Mouse (Mus musculus) embryonic facial prominence, embryonic 12.5 days (tissue): ENCODE measurements around the gene Sh2d1a. TPM values are rescaled to one million over a fixed set of nuclear protein-coding genes. Genes with fewer than 3 reads are reported as not detected.

Experiments
- ATAC-seq: fragments of 200-750 bp; cut with Nextera tagmentation; 2 replicates; pipeline ENCODE4 v1.8.0; 2017; ENCODE audit not compliant: insufficient number of reproducible peaks, insufficient read depth, low FRiP score, low TSS enrichment
- H3K27ac ChIP-seq: fragments of 300-500 bp; sonication (generic); 2 replicates; pipeline ENCODE4 v1.5.1; 2016; ENCODE audit warnings: mild to moderate bottlenecking
- H3K27me3 ChIP-seq: fragments of 300-500 bp; sonication (generic); 2 replicates; pipeline ENCODE4 v1.6.1; 2016; ENCODE audit warnings: mild to moderate bottlenecking, moderate library complexity
- H3K36me3 ChIP-seq: fragments of 300-500 bp; sonication (generic); 2 replicates; pipeline ENCODE4 v1.6.1; 2016; ENCODE audit warnings: mild to moderate bottlenecking
- H3K4me1 ChIP-seq: fragments of 300-500 bp; sonication (generic); 2 replicates; pipeline ENCODE4 v1.6.1; 2016
- H3K4me2 ChIP-seq: fragments of 300-500 bp; sonication (generic); replicated peaks from 2 replicates; pipeline ENCODE4 v1.6.1; 2016; ENCODE audit warnings: mild to moderate bottlenecking, moderate library complexity
- H3K4me3 ChIP-seq: fragments of 300-500 bp; sonication (generic); 2 replicates; pipeline ENCODE4 v1.5.1; 2016; ENCODE audit warnings: mild to moderate bottlenecking
- H3K9ac ChIP-seq: fragments of 300-500 bp; sonication (generic); 2 replicates; pipeline ENCODE4 v1.6.1; 2016; ENCODE audit warnings: mild to moderate bottlenecking, moderate library complexity
- H3K9me3 ChIP-seq: fragments of 300-500 bp; sonication (generic); 2 replicates; pipeline ENCODE4 v1.6.1; 2016; ENCODE audit warnings: mild to moderate bottlenecking, moderate library complexity
- WGBS: fragments of 180-500 bp; shearing (Covaris S2); methylation state at CpG from one replicate; pipeline ENCODE4 v1.1.7; 2016; 5-methylcytosine and 5-hydroxymethylcytosine counted together
- polyA plus RNA-seq: library from polyadenylated mRNA; unstranded; fragments of >200 nt; fragmentation: Nextera tagmentation; extraction: Ambion mirVana; gene quantifications from 2 replicates; pipeline ENCODE4 v1.2.1, GENCODE M21; 2016

The Sh2d1a gene
- 0.47 and 0.56 TPM in 2 replicates for polyA plus RNA-seq

DNA sequence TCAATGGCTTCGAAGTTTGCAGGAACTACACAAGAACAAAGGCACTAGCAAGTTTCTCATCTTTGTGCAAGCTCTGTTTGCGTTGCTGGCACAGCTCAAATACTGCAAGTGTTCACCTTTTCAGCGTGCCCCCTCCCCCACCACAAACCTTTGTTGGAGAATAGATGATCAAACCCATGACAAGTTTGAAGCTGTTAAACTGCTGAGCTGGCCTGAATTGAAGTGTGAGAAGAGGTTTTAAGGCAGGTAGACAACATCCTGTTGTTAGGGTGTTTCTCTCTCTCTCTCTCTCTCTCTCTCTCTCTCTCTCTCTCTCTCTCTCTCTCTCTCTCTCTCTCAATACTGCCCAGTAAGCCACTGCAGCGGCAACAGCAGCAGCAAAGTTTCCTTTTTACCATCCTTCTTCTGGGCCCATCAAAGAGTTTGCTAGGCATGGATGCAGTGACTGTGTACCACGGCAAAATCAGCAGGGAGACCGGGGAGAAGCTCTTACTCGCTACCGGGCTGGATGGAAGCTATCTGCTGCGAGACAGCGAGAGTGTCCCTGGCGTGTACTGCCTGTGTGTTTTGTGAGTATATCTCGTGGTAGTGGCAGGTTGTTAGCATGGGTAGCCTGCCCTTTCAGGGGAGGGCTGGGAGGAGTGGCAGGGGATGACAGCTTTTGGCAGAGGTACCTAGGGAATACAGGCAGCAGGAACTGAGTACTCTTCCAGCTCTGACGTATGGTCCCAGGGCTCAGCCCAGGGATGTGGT is at the start of gene Sh2d1a:
Gene Sh2d1a (plus strand): TSS at position 163 of the 753 bp plus-strand sequence.
- 81% methylated on average over 13 of the region's 13 CpGs for whole genome bisulfite sequencing
- Histone ChIP-seq H3K4me3 (no peak within 1 kb of the TSS), H3K27ac (no peak within 1 kb of the TSS), H3K36me3 (no peaks in the 10 kb centered on the region), H3K9me3 (no peaks in the 10 kb centered on the region), H3K4me1 (no peaks in the 10 kb centered on the region), H3K27me3 (no peaks in the 10 kb centered on the region), H3K4me2 (no peak within 1 kb of the TSS), H3K9ac (no peak within 1 kb of the TSS)
- no peak for ATAC-seq

DNA sequence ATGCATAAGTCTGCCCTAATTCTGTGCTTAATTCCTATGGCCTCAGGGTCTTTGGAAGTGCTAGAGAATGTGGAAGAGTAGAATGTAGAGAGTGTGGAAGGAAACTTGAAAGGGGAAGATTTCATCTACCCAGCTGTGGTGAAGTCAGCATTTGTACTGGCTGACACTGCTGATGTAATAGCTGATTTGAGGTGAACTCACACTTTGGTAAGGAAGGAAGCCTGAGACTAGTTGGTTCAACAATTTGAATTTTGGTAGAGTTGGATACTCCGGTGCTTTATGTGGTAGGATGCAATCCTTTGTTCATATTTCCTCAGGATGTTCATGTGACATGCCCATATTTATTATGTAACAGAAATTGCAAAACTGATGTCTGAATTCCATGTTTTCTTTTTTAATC is 49.3 kb upstream of the Sh2d1a start:
- no peak overlapping the region for H3K9ac ChIP-seq
- H3K4me3 ChIP-seq: no peak overlapping the region
- no peak overlapping the region for H3K27ac ChIP-seq
- no peaks in the 10 kb centered on the region for H3K4me1 ChIP-seq
- H3K4me2 ChIP-seq: no peak overlapping the region
- ATAC-seq: no peak
- H3K36me3 ChIP-seq: no peaks in the 10 kb centered on the region
- H3K9me3 ChIP-seq: no peaks in the 10 kb centered on the region
- H3K27me3 ChIP-seq: no peaks in the 10 kb centered on the region
- 89% methylated on average over 1 of the region's 1 CpGs for WGBS

DNA sequence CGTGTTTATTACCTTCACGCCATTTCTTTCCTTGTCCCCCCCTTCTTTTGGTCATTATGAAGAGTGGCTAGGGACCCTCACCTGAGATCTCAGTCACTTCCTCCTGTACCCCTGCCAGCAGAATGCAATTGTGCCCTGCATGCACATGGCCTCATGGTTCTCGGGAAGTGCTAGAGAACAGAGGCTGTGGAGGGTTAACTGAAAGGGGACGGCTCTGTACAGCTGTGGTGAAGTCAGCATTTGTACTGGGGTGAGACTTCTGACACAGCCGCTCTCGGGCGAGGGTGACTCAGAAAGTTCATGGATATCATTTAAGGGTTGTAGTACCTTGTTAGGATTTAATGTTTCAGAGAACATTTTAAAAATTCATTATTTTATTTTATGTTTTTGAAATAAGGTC is 47.7 kb upstream of the Sh2d1a start:
- no peaks in the 10 kb centered on the region for H3K27me3 ChIP-seq

DNA sequence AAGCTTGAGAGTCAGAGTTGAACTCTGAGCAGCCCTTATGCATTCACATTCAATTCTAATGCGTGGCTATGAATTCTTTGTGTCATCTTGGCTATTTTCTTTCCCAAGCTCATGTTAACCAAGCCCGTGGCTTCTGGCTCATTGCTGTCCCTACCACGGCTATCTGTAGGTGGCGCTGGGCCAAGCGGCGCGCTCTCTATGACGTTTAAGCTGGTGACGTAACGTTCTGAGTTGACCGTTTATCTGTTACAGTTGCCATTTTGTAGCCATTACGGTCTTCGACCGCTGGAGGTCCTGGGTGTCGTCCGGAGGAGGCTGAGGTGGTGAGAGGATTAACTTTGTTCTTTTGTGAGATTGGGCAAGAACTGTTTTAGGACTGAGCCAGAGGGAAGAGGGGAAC is 12.8 kb upstream of the Sh2d1a start, which contains the start of gene Tex13c2:
Gene Tex13c2 (plus strand): TSS at position 246 of the 400 bp plus-strand sequence.
- no peaks in the 10 kb centered on the region for H3K9me3 ChIP-seq
- H3K4me3 ChIP-seq: no peak within 1 kb of the TSS
- no peaks in the 10 kb centered on the region for H3K36me3 ChIP-seq
- no peaks in the 10 kb centered on the region for H3K4me1 ChIP-seq
- H3K27me3 ChIP-seq: no peaks in the 10 kb centered on the region
- no peak within 1 kb of the TSS for H3K9ac ChIP-seq
- H3K27ac ChIP-seq: no peak within 1 kb of the TSS
- 92% methylated on average over 16 of the region's 16 CpGs for WGBS
- no peak within 1 kb of the TSS for H3K4me2 ChIP-seq
- ATAC-seq: no peak

More for the DNA sequence above, 47.7 kb upstream of the Sh2d1a start:
- H3K4me2 ChIP-seq: no peak overlapping the region
- no peak overlapping the region for H3K9ac ChIP-seq
- H3K36me3 ChIP-seq: no peaks in the 10 kb centered on the region
- no peaks in the 10 kb centered on the region for H3K9me3 ChIP-seq
- H3K4me3 ChIP-seq: no peak overlapping the region
- no peak for ATAC-seq
- H3K4me1 ChIP-seq: no peaks in the 10 kb centered on the region
- no peak overlapping the region for H3K27ac ChIP-seq
- WGBS: 75% methylated on average over 7 of the region's 7 CpGs

DNA sequence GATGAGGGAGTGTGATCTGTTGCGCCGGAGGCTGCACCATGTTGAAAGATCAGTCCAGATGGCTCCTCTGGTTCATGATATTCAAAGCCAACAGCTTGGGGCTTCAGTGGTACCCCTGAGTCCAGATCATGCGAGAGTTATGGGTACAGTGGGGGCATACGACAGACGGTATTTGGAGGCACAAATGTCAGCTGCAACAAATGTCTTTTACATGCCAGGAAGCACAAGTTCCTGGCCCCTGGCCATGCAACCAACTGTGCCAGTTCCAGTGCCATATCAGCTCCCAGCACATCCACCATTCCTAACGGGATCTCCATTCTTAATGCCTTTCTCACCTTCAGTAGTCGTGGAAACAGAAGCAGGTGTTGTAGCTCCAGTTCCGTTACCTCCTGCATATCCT is 11.9 kb upstream of the Sh2d1a start:
- WGBS: 95% methylated on average over 8 of the region's 8 CpGs
- Histone ChIP-seq H3K4me2 (no peak overlapping the region), H3K27ac (no peak overlapping the region), H3K9ac (no peak overlapping the region), H3K4me1 (no peaks in the 10 kb centered on the region), H3K36me3 (no peaks in the 10 kb centered on the region), H3K9me3 (no peaks in the 10 kb centered on the region), H3K4me3 (no peak overlapping the region), H3K27me3 (no peaks in the 10 kb centered on the region)
- no peak for ATAC-seq

DNA sequence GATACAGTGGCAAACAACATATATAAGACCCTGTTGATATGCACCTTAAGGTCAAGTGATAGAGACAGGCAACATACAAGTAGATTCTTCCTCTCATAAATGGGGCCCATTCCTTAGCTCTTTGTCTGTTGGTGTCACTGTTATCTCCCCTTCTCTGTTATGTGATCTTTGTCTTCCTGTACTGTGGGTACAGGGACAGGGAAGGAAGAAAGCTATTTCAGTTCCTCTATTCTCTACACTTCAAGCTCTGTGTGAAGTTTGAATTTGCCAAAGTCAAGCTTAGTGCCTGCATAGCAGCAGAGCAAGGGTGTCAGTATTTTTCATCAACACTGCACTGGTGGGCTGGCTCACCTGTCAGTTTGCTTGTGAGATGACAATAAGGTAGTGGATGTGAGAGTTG is 1.7 kb upstream of the Sh2d1a start:
- H3K9ac ChIP-seq: no peak overlapping the region
- H3K27ac ChIP-seq: no peak overlapping the region
- H3K36me3 ChIP-seq: no peaks in the 10 kb centered on the region
- H3K4me3 ChIP-seq: no peak overlapping the region
- H3K4me1 ChIP-seq: no peaks in the 10 kb centered on the region
- no peaks in the 10 kb centered on the region for H3K27me3 ChIP-seq
- H3K9me3 ChIP-seq: no peaks in the 10 kb centered on the region
- no peak overlapping the region for H3K4me2 ChIP-seq
- no peak for ATAC-seq

DNA sequence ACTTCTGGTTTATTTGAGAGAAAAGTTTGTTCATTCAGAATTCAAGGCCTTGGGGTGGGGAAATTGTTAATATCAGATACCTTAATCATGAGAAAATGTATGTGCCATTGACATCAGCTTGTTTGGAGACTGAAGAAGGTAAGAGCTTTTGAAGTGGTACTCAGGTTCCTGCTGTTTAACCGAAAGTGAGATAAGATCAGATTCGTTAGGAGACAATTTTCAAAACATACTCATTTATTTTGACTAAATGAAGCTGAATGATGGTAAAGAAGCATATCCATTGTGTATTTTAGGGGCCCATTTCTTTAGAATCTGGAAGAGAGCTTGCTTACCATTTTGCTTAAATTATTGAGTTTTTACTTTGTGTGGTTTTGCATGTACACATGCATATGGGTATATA is 8.9 kb downstream of the Sh2d1a start:
- H3K9me3 ChIP-seq: no peaks in the 10 kb centered on the region
- no peak overlapping the region for H3K4me2 ChIP-seq
- no peaks in the 10 kb centered on the region for H3K36me3 ChIP-seq
- no peak overlapping the region for H3K9ac ChIP-seq
- H3K4me3 ChIP-seq: no peak overlapping the region
- no peak for ATAC-seq
- H3K4me1 ChIP-seq: no peaks in the 10 kb centered on the region
- H3K27ac ChIP-seq: no peak overlapping the region
- WGBS: 82% methylated on average over 2 of the region's 2 CpGs
- H3K27me3 ChIP-seq: no peaks in the 10 kb centered on the region

DNA sequence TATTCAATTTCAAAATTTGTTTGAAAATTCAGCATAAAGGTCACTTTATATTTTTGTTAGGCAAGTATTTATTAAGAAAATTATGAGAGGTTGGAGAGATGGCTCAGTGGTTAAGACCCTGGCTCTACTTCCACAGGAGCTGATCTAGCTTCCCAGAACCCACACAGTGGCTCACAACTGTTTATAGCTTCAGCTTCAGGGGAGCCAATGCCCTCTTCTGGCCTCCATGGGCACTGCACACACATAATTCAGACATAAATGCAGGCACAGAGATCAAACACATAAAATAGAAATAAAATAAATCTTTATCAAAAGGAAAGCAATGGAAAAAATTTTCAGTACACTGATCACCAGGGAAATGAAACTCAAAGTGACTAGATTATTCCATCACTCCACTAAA is 10.3 kb downstream of the Sh2d1a start:
- no peak overlapping the region for H3K4me3 ChIP-seq
- no peak overlapping the region for H3K4me2 ChIP-seq
- H3K27ac ChIP-seq: no peak overlapping the region
- no peaks in the 10 kb centered on the region for H3K9me3 ChIP-seq
- H3K27me3 ChIP-seq: no peaks in the 10 kb centered on the region
- H3K9ac ChIP-seq: no peak overlapping the region
- H3K36me3 ChIP-seq: no peaks in the 10 kb centered on the region
- H3K4me1 ChIP-seq: no peaks in the 10 kb centered on the region
- no peak for ATAC-seq

DNA sequence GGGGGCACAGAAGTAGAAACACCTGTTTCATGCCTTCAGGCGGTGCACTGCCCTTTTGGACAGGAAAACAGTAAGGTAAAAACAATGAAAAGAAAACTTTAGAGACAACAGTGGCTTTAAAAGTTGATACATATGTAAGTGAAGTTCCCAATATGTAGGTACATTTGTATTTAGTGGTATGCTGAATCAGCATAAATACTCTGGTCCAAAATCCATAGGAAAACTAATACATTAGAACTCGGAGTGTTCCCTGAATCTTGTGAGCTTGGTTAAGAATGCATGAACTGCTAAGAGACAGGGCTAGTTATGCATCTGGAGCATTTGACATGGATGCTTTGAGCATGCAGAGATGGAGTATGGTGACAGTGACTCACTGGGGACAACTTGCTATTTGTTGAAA is 20.6 kb downstream of the Sh2d1a start:
- Histone ChIP-seq H3K4me3 (no peak overlapping the region), H3K4me1 (no peaks in the 10 kb centered on the region), H3K27ac (no peak overlapping the region), H3K9me3 (no peaks in the 10 kb centered on the region), H3K36me3 (no peaks in the 10 kb centered on the region), H3K9ac (no peak overlapping the region), H3K4me2 (no peak overlapping the region), H3K27me3 (no peaks in the 10 kb centered on the region)
- WGBS: 68% methylated on average over 2 of the region's 2 CpGs
- ATAC-seq: no peak

DNA sequence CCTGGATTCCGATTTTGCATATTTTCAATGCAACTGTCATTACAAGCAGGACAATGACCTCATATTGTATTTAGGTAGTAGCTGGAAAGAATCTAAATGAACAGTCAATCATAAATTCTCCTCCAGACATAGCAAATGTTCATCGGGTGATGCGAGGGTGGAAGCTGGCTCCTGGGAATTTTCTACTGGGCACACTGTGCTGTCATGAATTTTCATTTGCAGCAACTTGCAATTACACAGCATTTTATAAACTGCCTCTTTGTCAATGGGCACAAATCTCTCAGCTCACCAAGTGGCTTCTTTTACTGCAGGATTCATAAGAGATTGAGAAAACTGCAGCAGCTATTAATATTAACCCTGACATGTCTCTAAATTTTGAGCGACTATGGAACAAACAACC is 28.4 kb downstream of the Sh2d1a start:
- H3K27me3 ChIP-seq: no peaks in the 10 kb centered on the region
- no peak overlapping the region for H3K4me3 ChIP-seq
- no peak overlapping the region for H3K4me2 ChIP-seq
- no peak overlapping the region for H3K9ac ChIP-seq
- 73% methylated on average over 4 of the region's 4 CpGs for WGBS
- H3K4me1 ChIP-seq: no peaks in the 10 kb centered on the region
- no peak for ATAC-seq
- no peak overlapping the region for H3K27ac ChIP-seq
- H3K9me3 ChIP-seq: no peaks in the 10 kb centered on the region
- H3K36me3 ChIP-seq: no peaks in the 10 kb centered on the region

DNA sequence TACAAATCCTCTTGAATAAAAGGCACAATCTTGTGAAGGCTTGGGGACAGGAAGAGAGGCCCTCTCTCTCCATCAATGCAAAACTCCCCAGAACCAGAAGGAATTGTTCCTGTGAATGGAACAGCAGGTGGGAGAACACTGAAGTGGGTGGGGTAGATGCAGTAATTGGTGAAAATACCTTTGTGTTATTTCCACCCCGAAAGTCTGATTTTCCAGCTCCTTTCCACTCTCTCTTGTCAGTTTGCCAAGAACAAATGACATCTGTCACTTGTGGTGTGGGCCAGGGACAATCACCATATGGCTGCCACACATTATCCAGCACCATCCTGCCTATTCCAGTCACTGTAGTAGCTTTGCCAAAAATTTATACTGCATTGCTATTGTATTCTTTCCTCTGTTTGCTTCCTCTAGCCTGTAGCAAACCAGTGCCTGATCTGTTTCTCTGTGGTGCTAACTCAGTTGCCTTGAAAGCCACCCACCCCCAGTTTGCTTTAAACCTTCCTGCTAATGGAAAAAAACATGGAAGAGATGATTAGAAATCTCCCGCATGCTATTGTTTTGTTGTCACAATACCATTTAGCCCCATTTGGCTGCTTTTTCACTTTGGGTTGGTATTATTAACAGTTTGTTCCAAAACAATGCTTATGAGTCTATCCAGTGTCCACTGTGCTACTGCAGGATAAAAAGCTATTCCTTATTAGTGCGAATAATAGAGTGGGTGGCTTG is 37.9 kb downstream of the Sh2d1a start:
- Histone ChIP-seq H3K36me3 (no peaks in the 10 kb centered on the region), H3K4me1 (no peaks in the 10 kb centered on the region), H3K9ac (no peak overlapping the region), H3K27me3 (no peaks in the 10 kb centered on the region), H3K27ac (no peak overlapping the region), H3K9me3 (no peaks in the 10 kb centered on the region), H3K4me3 (no peak overlapping the region), H3K4me2 (peak overlapping the region; percentile 33; the same call in 1 of the 2 replicates)
- WGBS: 36% methylated on average over 3 of the region's 3 CpGs
- ATAC-seq: no peak

DNA sequence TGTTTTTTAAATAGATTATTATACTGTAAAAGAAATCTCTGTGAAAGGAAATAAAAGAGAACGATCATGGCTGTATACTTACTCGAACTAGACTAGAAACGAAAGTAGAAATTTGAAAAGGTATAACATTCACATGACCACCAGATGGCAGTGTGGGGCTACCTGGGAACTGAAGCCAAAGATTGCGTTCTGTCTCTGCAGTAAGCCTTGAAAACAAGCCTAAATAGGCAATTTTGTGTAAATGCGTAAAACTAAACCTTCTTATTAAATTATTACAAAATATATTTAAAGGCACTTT is 38.5 kb downstream of the Sh2d1a start:
- H3K9me3 ChIP-seq: no peaks in the 10 kb centered on the region
- no peak overlapping the region for H3K4me3 ChIP-seq
- no peaks in the 10 kb centered on the region for H3K36me3 ChIP-seq
- ATAC-seq: no peak
- H3K4me1 ChIP-seq: no peaks in the 10 kb centered on the region
- no peak overlapping the region for H3K9ac ChIP-seq
- 27% methylated on average over 5 of the region's 5 CpGs for WGBS
- peak overlapping the region; percentile 33; the same call in 1 of the 2 replicates for H3K4me2 ChIP-seq
- no peaks in the 10 kb centered on the region for H3K27me3 ChIP-seq
- H3K27ac ChIP-seq: no peak overlapping the region
